ENCODE assay signal across 10 mouse cellular contexts in genomic region chr3:142899683-142900082, GRCm38 (mm10).
"Had no signal": no experiment of that assay in that cellular context is flagged by ENCODE, and none has a peak within 500 bp of the region (broad histone marks: within the 10 kb centered on the region; RNA-seq: fewer than 3 reads in every experiment).

No protein-coding gene starts in this region.

- H3K36me3 ChIP-seq: limb, embryonic 12.5 days; liver, embryonic 15.5 days; midbrain, embryonic 12.5 days; stomach, embryonic 15.5 days had no signal

- H3K9ac ChIP-seq: limb, embryonic 12.5 days; liver, embryonic 15.5 days; midbrain, embryonic 12.5 days; stomach, embryonic 15.5 days had no signal

- H3K4me2 ChIP-seq: limb, embryonic 12.5 days; midbrain, embryonic 12.5 days; stomach, embryonic 15.5 days had no signal

- H3K27ac ChIP-seq: limb, embryonic 12.5 days; liver, embryonic 15.5 days; midbrain, embryonic 12.5 days; stomach, embryonic 15.5 days had no signal

- DNase-seq: liver; lung, adult 2 months; lung, postnatal 36 days; right cerebral cortex, postnatal 14 days had no signal

- ATAC-seq: lung, postnatal 0 days; midbrain, embryonic 16.5 days had no signal

- H3K4me3 ChIP-seq: limb, embryonic 12.5 days; liver, embryonic 15.5 days; midbrain, embryonic 12.5 days; stomach, embryonic 15.5 days had no signal

- H3K9me3 ChIP-seq: limb, embryonic 12.5 days; liver, embryonic 15.5 days; midbrain, embryonic 12.5 days; stomach, embryonic 15.5 days had no signal

- H3K27me3 ChIP-seq: limb, embryonic 12.5 days; liver, embryonic 15.5 days; midbrain, embryonic 12.5 days; stomach, embryonic 15.5 days had no signal

- H3K4me1 ChIP-seq: limb, embryonic 12.5 days; midbrain, embryonic 12.5 days; stomach, embryonic 15.5 days had no signal
